ENCODE assay signal across 8 mouse cellular contexts in genomic region chr10:41015654-41016053, GRCm38 (mm10). TPM values are rescaled to one million over a fixed set of nuclear protein-coding genes. Genes with fewer than 3 reads are reported as not detected.
DNase-seq lines count a peak whose midpoint lies in the region; ATAC-seq and TF ChIP-seq lines count a peak whose summit lies in the region.

No protein-coding gene starts in this region.

- H3K27ac ChIP-seq in hindbrain, embryonic 13.5 days: no peak overlapping the region
- no peak overlapping the region for H3K27ac ChIP-seq in midbrain, embryonic 10.5 days (replicated peaks)
- H3K27ac ChIP-seq in stomach, postnatal 0 days (replicated peaks): no peak overlapping the region

- H3K4me2 ChIP-seq in hindbrain, embryonic 13.5 days: no peak overlapping the region
- H3K4me2 ChIP-seq in stomach, postnatal 0 days (replicated peaks; ENCODE audit: low read depth): no peak overlapping the region

- no peak overlapping the region for H3K9ac ChIP-seq in hindbrain, embryonic 13.5 days
- H3K9ac ChIP-seq in stomach, postnatal 0 days (ENCODE audit: low read length): no peak overlapping the region

- TF ChIP-seq EP300 in stomach, postnatal 0 days (optimal IDR thresholded peaks at IDR 0.05): no peak

- peak; percentile 17 for DNase-seq in gastrocnemius, postnatal 14 days
- DNase-seq in gastrocnemius, adult 8-10 months (ENCODE audit: low spot score in 2 of 2): no peak
- peak; percentile 36 to 85 for DNase-seq in adrenal gland, adult (ENCODE audit: inconsistent age in 2 of 2, low spot score in 1 of 2)
- peak; percentile 32 for DNase-seq in embryo, embryonic 11.5 days (ENCODE audit: low read depth, low spot score)
- DNase-seq in left cerebral cortex, adult 8-10 months (ENCODE audit: low spot score in 2 of 2): peak; percentile 33 to 61
- peak; percentile 61 for DNase-seq in midbrain, embryonic 10.5 days (ENCODE audit: low spot score)
- DNase-seq in stomach, postnatal 0 days (ENCODE audit: low spot score): peak; percentile 74

- H3K4me1 ChIP-seq in hindbrain, embryonic 13.5 days (replicated peaks): peaks cover 12% of the 10 kb centered on the region
- H3K4me1 ChIP-seq in midbrain, embryonic 10.5 days: no peaks in the 10 kb centered on the region
- H3K4me1 ChIP-seq in stomach, postnatal 0 days (replicated peaks; ENCODE audit: control insufficient read depth, insufficient read depth): no peaks in the 10 kb centered on the region

- peak; percentile 76 for TF ChIP-seq CTCF in stomach, postnatal 0 days (IDR thresholded peaks at IDR 0.05; ENCODE audit: low read depth)

- no peaks in the 10 kb centered on the region for H3K36me3 ChIP-seq in hindbrain, embryonic 13.5 days
- H3K36me3 ChIP-seq in midbrain, embryonic 10.5 days: no peaks in the 10 kb centered on the region
- no peaks in the 10 kb centered on the region for H3K36me3 ChIP-seq in stomach, postnatal 0 days (ENCODE audit: control insufficient read depth, insufficient read depth, low read length)

- 23% methylated on average over 4 of the region's 4 CpGs for WGBS in hindbrain, embryonic 13.5 days
- 40% methylated on average over 4 of the region's 4 CpGs for WGBS in midbrain, embryonic 10.5 days
- 30% methylated on average over 4 of the region's 4 CpGs for WGBS in stomach, postnatal 0 days

- no peak overlapping the region for H3K4me3 ChIP-seq in hindbrain, embryonic 13.5 days
- no peak overlapping the region for H3K4me3 ChIP-seq in midbrain, embryonic 10.5 days
- no peak overlapping the region for H3K4me3 ChIP-seq in stomach, postnatal 0 days (ENCODE audit: low read depth, low read length)

- ATAC-seq in hindbrain, embryonic 13.5 days (ENCODE audit: low FRiP score): peak; percentile 66; the same call in 1 of the 2 replicates
- ATAC-seq in stomach, postnatal 0 days (ENCODE audit: low FRiP score, low TSS enrichment): 0 out of 2 replicates have a peak, but pooled peaks have one; percentile 49

- intact Hi-C loops in gastrocnemius, postnatal 14 days (cut with DNase I; ENCODE audit: low total_unique reads): no loop called here

- no peaks in the 10 kb centered on the region for H3K27me3 ChIP-seq in hindbrain, embryonic 13.5 days
- no peaks in the 10 kb centered on the region for H3K27me3 ChIP-seq in midbrain, embryonic 10.5 days (ENCODE audit: low read depth, poor library complexity, severe bottlenecking)
- H3K27me3 ChIP-seq in stomach, postnatal 0 days (ENCODE audit: control insufficient read depth, insufficient read depth, low read length): no peaks in the 10 kb centered on the region

- H3K9me3 ChIP-seq in hindbrain, embryonic 13.5 days: no peaks in the 10 kb centered on the region
- no peaks in the 10 kb centered on the region for H3K9me3 ChIP-seq in midbrain, embryonic 10.5 days (replicated peaks)
- no peaks in the 10 kb centered on the region for H3K9me3 ChIP-seq in stomach, postnatal 0 days (ENCODE audit: control insufficient read depth, low read length)

RNA-seq across cellular contexts. Expression of gene Gpr6, which starts 56.4 kb away (rescaled TPM):
- total RNA-seq in gastrocnemius, postnatal 14 days (2021): not detected
- total RNA-seq in gastrocnemius, adult 8-10 months (2022): not detected
- 0.36 and 0.39 TPM in 2 replicates for polyA plus RNA-seq in hindbrain, embryonic 13.5 days (2015; fragmentation: Nextera tagmentation; extraction: Ambion mirVana)
- 10 to 100 TPM; 21.5 to 26.4 (median 23.6) TPM for total RNA-seq in left cerebral cortex, adult 8-10 months (2022)
- polyA plus RNA-seq in midbrain, embryonic 10.5 days (2016; fragmentation: Nextera tagmentation; extraction: Ambion mirVana): not detected in 2 replicates
- polyA plus RNA-seq in stomach, postnatal 0 days (2015; fragmentation: Nextera tagmentation; extraction: Ambion mirVana): 0.07 and 0.11 TPM in 2 replicates

Comparison
In these comparisons a context has a peak if more than half of its experiments do, and no peak if none do; other contexts are left out.
1. DNase-seq: peak in gastrocnemius, postnatal 14 days (single experiment), adrenal gland, adult (2 of 2), embryo, embryonic 11.5 days (single experiment), left cerebral cortex, adult 8-10 months (2 of 2), midbrain, embryonic 10.5 days (single experiment) and stomach, postnatal 0 days (single experiment); none in gastrocnemius, adult 8-10 months (0 of 2).
2. RNA of gene Gpr6, which starts 56.4 kb away (total RNA-seq): 21.5 to 26.4 TPM in left cerebral cortex, adult 8-10 months; not detected in gastrocnemius, postnatal 14 days and not detected in gastrocnemius, adult 8-10 months; every median in the first group is over 10 times any median in the second.